Mouse (Mus musculus): ENCODE measurements around the gene Olfr517.

Olfr517 gene

DNA sequence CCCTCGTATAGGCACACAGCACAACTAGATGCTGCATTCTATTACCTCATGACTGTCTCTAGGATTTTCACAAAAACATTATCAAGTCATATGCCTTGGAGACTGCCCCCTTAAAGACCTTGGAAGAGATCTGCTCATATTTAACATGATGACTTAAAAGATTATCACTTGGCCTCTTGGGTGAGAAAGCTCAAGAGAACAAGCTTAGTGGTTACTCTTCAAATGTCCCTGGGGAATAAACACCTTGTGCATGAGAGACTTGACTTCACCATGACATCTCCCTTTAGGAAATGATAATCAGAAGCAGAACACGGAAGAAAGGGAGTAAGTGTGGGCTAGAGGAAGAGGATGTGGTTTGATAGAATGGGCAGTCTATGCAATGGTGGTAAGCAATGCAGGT is at the start of gene Olfr517:
Olfr517 (minus strand) TSS at position 101 of the 400 bp plus-strand sequence.
- DNase-seq: no peak

DNA sequence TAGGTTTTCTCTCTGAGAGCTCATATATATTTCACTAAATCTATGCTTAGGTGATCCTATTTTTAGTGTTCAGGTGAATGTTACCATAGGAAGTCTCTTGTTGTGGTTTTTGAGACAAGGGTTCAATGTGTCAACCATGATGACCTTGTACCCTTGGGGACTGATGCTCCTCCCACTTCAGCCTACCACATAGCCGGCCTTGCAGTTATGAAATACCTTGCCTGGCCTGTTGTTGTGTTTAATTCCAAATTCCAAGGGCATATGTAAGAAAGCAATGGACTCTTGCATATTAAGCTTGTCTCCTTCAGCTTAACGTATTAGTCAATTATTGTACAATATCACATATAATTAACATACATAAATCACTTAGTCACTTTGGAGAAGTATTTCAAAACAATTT is 31.8 kb upstream of the Olfr517 start:
- DNase-seq: no peak

DNA sequence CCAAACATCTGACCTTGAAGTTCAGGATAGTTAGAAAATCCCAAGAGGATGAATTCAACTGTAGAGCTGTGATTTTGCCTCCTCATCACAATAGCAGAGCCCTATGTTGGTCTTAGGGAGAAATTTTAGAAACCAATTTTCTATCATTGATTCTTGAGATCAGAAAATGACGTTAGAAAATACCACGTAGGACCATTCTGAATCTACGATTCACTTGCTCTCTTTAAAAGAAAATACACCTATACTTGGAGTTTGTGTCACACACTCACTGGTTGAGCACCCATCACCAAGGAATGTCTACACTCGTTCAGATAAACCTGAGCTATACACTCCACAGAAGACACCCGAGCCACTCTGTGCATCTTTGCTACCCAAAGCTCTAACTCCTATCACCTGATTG is 22.1 kb upstream of the Olfr517 start, which contains the start of gene Olfr519:
Olfr519 (minus strand) TSS at position 101 of the 400 bp plus-strand sequence.
- no peak for DNase-seq

DNA sequence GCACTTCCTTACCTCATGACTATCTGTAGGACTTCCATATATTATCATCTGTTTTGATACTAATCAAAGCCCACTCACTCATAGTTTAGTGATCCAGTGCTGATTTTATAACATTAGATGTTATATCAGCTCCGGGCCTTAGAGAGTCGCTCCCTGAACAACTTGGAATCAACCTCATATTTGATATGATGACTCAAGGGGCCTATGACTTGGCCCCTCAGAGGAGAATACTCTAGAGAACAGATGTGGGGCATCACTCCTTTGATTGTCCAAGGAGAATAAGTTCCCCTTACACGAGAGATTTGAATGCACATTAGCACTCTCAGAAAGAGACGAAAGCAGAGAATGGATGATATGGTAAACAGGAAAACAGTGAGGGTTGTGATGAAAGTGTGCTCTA is 12.7 kb upstream of the Olfr517 start, which contains the start of gene Olfr518:
Olfr518 (minus strand) TSS at position 101 of the 400 bp plus-strand sequence.
- DNase-seq: no peak

DNA sequence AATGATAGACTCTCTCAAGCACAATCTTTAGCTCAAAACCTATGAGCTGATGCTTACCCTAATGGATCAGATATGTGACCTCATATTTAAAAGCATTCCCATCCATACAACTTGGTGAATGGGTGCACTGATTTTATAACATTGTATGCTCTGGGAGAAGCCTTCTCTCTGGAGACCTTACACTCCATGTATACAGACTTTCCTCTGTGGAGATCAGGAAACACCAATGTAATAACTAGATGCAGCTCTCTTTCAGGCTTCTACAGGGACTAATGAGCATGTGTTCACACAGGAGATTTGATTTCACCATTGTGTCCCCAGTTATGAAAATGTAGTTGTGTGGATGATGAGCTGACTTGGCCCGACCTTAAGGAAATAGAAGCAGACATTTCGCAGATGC is 21.8 kb downstream of the Olfr517 start, which contains the start of gene Olfr516:
Olfr516 (minus strand) TSS at position 101 of the 400 bp plus-strand sequence.
- no peak for DNase-seq

DNA sequence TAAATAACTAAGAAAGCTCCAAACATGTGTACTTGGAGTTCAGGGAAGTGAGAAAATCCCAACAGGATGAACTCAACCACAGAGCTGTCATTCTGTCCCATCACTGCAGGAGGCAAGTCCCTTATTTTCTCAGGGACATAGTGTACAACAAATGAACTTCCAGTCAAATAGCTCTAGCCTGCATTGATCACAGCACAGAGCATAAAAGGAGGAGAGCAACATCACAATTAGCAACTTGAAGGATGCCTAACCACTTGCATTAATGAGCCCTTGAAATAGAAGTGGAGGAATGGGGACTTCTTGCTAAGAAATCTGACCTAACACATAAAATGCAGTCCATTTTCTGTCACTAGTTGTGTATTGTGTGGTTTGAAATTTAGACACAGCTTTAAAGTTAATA is 46.3 kb downstream of the Olfr517 start, which contains the start of gene Olfr514:
Olfr514 (minus strand) TSS at position 101 of the 400 bp plus-strand sequence.
- DNase-seq: no peak

Data from right cerebral cortex, postnatal 4 days (tissue).